28 mouse cellular contexts compared by ENCODE assay signal in the genomic region with DNA sequence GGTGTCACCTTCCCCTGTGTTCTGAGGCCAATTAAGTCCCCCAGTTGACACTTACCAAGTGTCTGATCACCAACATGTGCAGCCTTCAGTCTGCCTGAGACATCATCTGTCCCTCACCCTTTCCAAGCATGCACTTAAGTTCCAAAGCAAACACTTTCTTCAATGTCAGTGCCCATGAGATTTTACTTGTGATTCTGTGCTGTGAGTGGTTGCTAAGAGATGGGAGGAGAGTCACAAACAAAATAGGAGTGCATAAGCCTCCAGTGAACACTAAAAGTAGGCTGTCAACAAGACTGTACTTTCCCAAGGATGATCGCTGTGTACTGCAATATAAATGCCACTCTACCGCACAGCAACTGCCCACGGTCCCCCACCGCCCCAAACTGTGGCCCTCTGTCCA.
DNase-seq lines count a peak whose midpoint lies in the region; ATAC-seq and TF ChIP-seq lines count a peak whose summit lies in the region.
"Had no signal": no experiment of that assay in that cellular context is flagged by ENCODE, and none has a peak within 500 bp of the region (broad histone marks: within the 10 kb centered on the region; RNA-seq: fewer than 3 reads in every experiment).

No protein-coding gene starts in this region.

- no peak overlapping the region for H3K4me2 ChIP-seq in forebrain, embryonic 12.5 days
- no peak overlapping the region for H3K4me2 ChIP-seq in forebrain, embryonic 15.5 days (replicated peaks)
- no peak overlapping the region for H3K4me2 ChIP-seq in limb, embryonic 14.5 days (replicated peaks; ENCODE audit: low read depth, low read length, severe bottlenecking)
- H3K4me2 ChIP-seq in midbrain, embryonic 13.5 days (replicated peaks) = no peak overlapping the region
- no peak overlapping the region for H3K4me2 ChIP-seq in midbrain, embryonic 15.5 days
- no peak overlapping the region for H3K4me2 ChIP-seq in midbrain, postnatal 0 days (ENCODE audit: low read depth, low read length, poor library complexity, severe bottlenecking)
- H3K4me2 ChIP-seq: embryonic facial prominence, embryonic 15.5 days; kidney, embryonic 15.5 days; liver, embryonic 15.5 days; neural tube, embryonic 13.5 days; stomach, embryonic 15.5 days had no signal

- 89% methylated on average over 4 of the region's 4 CpGs for WGBS in forebrain, embryonic 12.5 days
- 77% methylated on average over 4 of the region's 4 CpGs for WGBS in forebrain, embryonic 15.5 days
- 95% methylated on average over 4 of the region's 4 CpGs for WGBS in limb, embryonic 14.5 days
- WGBS in limb, embryonic 10.5 days = 93% methylated on average over 4 of the region's 4 CpGs
- 87% methylated on average over 4 of the region's 4 CpGs for WGBS in midbrain, embryonic 13.5 days
- WGBS in midbrain, embryonic 15.5 days = 85% methylated on average over 4 of the region's 4 CpGs
- 81% methylated on average over 4 of the region's 4 CpGs for WGBS in midbrain, postnatal 0 days

- no peak for TF ChIP-seq CTCF in midbrain, postnatal 0 days (IDR thresholded peaks at IDR 0.05)

- no peak overlapping the region for H3K9ac ChIP-seq in forebrain, embryonic 12.5 days
- H3K9ac ChIP-seq in forebrain, embryonic 15.5 days (replicated peaks) = no peak overlapping the region
- H3K9ac ChIP-seq in limb, embryonic 14.5 days (ENCODE audit: low read depth, low read length, severe bottlenecking) = no peak overlapping the region
- H3K9ac ChIP-seq in midbrain, embryonic 13.5 days (replicated peaks) = no peak overlapping the region
- no peak overlapping the region for H3K9ac ChIP-seq in midbrain, embryonic 15.5 days
- no peak overlapping the region for H3K9ac ChIP-seq in midbrain, postnatal 0 days (replicated peaks; ENCODE audit: low read length, poor library complexity, severe bottlenecking)
- H3K9ac ChIP-seq: embryonic facial prominence, embryonic 15.5 days; kidney, embryonic 15.5 days; liver, embryonic 15.5 days; neural tube, embryonic 13.5 days; stomach, embryonic 15.5 days had no signal

- H3K27me3 ChIP-seq in forebrain, embryonic 12.5 days = no peaks in the 10 kb centered on the region
- H3K27me3 ChIP-seq in forebrain, embryonic 15.5 days = no peaks in the 10 kb centered on the region
- no peaks in the 10 kb centered on the region for H3K27me3 ChIP-seq in limb, embryonic 14.5 days (ENCODE audit: control insufficient read depth, insufficient read depth, low read length)
- H3K27me3 ChIP-seq in limb, embryonic 10.5 days (ENCODE audit: low read depth, poor library complexity, severe bottlenecking) = no peaks in the 10 kb centered on the region
- no peaks in the 10 kb centered on the region for H3K27me3 ChIP-seq in midbrain, embryonic 13.5 days
- no peaks in the 10 kb centered on the region for H3K27me3 ChIP-seq in midbrain, embryonic 15.5 days (replicated peaks)
- H3K27me3 ChIP-seq in midbrain, postnatal 0 days (ENCODE audit: insufficient read depth, low read length) = no peaks in the 10 kb centered on the region
- H3K27me3 ChIP-seq: embryonic facial prominence, embryonic 15.5 days; liver, embryonic 15.5 days; megakaryocyte, embryonic 14.5 days; stomach, embryonic 15.5 days had no signal

- no peak for ATAC-seq in forebrain, embryonic 12.5 days (ENCODE audit: low FRiP score)
- no peak for ATAC-seq in forebrain, embryonic 15.5 days (replicated peaks)
- ATAC-seq in limb, embryonic 14.5 days (ENCODE audit: low FRiP score, low read depth) = 0 out of 2 replicates have a peak, but pooled peaks have one; percentile 13
- ATAC-seq in midbrain, embryonic 13.5 days = peak; percentile 41; the same call in 1 of the 2 replicates
- ATAC-seq in midbrain, embryonic 15.5 days (replicated peaks) = no peak; the same call in 1 of the 2 replicates
- ATAC-seq in midbrain, postnatal 0 days (ENCODE audit: low FRiP score) = peak; percentile 31; the same call in 1 of the 2 replicates
- ATAC-seq: CD4-positive, CD25-positive, alpha-beta regulatory T cell, adult 4 months had no signal

- peak overlapping the region; percentile 80; the same call in 1 of the 2 replicates for H3K27ac ChIP-seq in forebrain, embryonic 12.5 days
- H3K27ac ChIP-seq in forebrain, embryonic 15.5 days (replicated peaks) = no peak overlapping the region
- H3K27ac ChIP-seq in limb, embryonic 14.5 days (replicated peaks; ENCODE audit: low read depth, low read length) = no peak overlapping the region
- H3K27ac ChIP-seq in limb, embryonic 10.5 days = no peak overlapping the region
- no peak overlapping the region for H3K27ac ChIP-seq in midbrain, embryonic 13.5 days
- H3K27ac ChIP-seq in midbrain, embryonic 15.5 days = no peak overlapping the region
- H3K27ac ChIP-seq in midbrain, postnatal 0 days (ENCODE audit: low read depth, low read length) = no peak overlapping the region
- H3K27ac ChIP-seq: embryonic facial prominence, embryonic 15.5 days; heart, adult 2 months; kidney, embryonic 15.5 days; left cerebral cortex, adult 2 months; liver, embryonic 15.5 days; neural tube, embryonic 13.5 days; stomach, embryonic 15.5 days had no signal

- peaks cover 41% of the 10 kb centered on the region for H3K4me1 ChIP-seq in forebrain, embryonic 12.5 days
- H3K4me1 ChIP-seq in forebrain, embryonic 15.5 days = peaks cover 37% of the 10 kb centered on the region
- H3K4me1 ChIP-seq in limb, embryonic 14.5 days (ENCODE audit: control insufficient read depth, insufficient read depth, low read length) = peaks cover 6% of the 10 kb centered on the region
- peaks cover 44% of the 10 kb centered on the region for H3K4me1 ChIP-seq in limb, embryonic 10.5 days
- H3K4me1 ChIP-seq in midbrain, embryonic 13.5 days (replicated peaks) = peaks cover 42% of the 10 kb centered on the region
- peaks cover 14% of the 10 kb centered on the region for H3K4me1 ChIP-seq in midbrain, embryonic 15.5 days
- H3K4me1 ChIP-seq in midbrain, postnatal 0 days (ENCODE audit: insufficient read depth, low read length) = 0 out of 2 replicates have a peak, but pooled peaks cover 3% of the 10 kb centered on the region
- H3K4me1 ChIP-seq: liver, embryonic 15.5 days; megakaryocyte, embryonic 14.5 days had no signal

- H3K36me3 ChIP-seq in forebrain, embryonic 12.5 days (replicated peaks) = no peaks in the 10 kb centered on the region
- H3K36me3 ChIP-seq in forebrain, embryonic 15.5 days = no peaks in the 10 kb centered on the region
- no peaks in the 10 kb centered on the region for H3K36me3 ChIP-seq in limb, embryonic 14.5 days (ENCODE audit: control insufficient read depth, insufficient read depth, low read length)
- H3K36me3 ChIP-seq in limb, embryonic 10.5 days = no peaks in the 10 kb centered on the region
- H3K36me3 ChIP-seq in midbrain, embryonic 13.5 days = no peaks in the 10 kb centered on the region
- no peaks in the 10 kb centered on the region for H3K36me3 ChIP-seq in midbrain, embryonic 15.5 days (replicated peaks)
- no peaks in the 10 kb centered on the region for H3K36me3 ChIP-seq in midbrain, postnatal 0 days (ENCODE audit: insufficient read depth, low read length)
- H3K36me3 ChIP-seq: embryonic facial prominence, embryonic 15.5 days; kidney, embryonic 15.5 days; liver, embryonic 15.5 days; neural tube, embryonic 13.5 days; stomach, embryonic 15.5 days had no signal

- no peak for TF ChIP-seq POLR2A in limb, embryonic 14.5 days (IDR thresholded peaks at IDR 0.05; ENCODE audit: borderline replicate concordance, extremely low read depth, insufficient read depth, insufficient read length)

- no peaks in the 10 kb centered on the region for H3K9me3 ChIP-seq in forebrain, embryonic 12.5 days
- no peaks in the 10 kb centered on the region for H3K9me3 ChIP-seq in forebrain, embryonic 15.5 days
- no peaks in the 10 kb centered on the region for H3K9me3 ChIP-seq in limb, embryonic 14.5 days (ENCODE audit: control insufficient read depth, low read length)
- no peaks in the 10 kb centered on the region for H3K9me3 ChIP-seq in limb, embryonic 10.5 days (replicated peaks)
- no peaks in the 10 kb centered on the region for H3K9me3 ChIP-seq in midbrain, embryonic 13.5 days
- no peaks in the 10 kb centered on the region for H3K9me3 ChIP-seq in midbrain, embryonic 15.5 days
- no peaks in the 10 kb centered on the region for H3K9me3 ChIP-seq in midbrain, postnatal 0 days (ENCODE audit: low read length)
- H3K9me3 ChIP-seq: embryonic facial prominence, embryonic 15.5 days; kidney, embryonic 15.5 days; liver, embryonic 15.5 days; neural tube, embryonic 13.5 days; stomach, embryonic 15.5 days had no signal

- no peak overlapping the region for H3K4me3 ChIP-seq in forebrain, embryonic 12.5 days (replicated peaks)
- no peak overlapping the region for H3K4me3 ChIP-seq in forebrain, embryonic 15.5 days
- H3K4me3 ChIP-seq in limb, embryonic 14.5 days (replicated peaks; ENCODE audit: low read length) = no peak overlapping the region
- H3K4me3 ChIP-seq in limb, embryonic 10.5 days = no peak overlapping the region
- H3K4me3 ChIP-seq in midbrain, embryonic 13.5 days (replicated peaks) = no peak overlapping the region
- H3K4me3 ChIP-seq in midbrain, embryonic 15.5 days = no peak overlapping the region
- H3K4me3 ChIP-seq in midbrain, postnatal 0 days (ENCODE audit: low read depth, low read length) = no peak overlapping the region
- H3K4me3 ChIP-seq: embryonic facial prominence, embryonic 15.5 days; heart, adult 2 months; kidney, embryonic 15.5 days; left cerebral cortex, adult 2 months; liver, embryonic 15.5 days; megakaryocyte, embryonic 14.5 days; neural tube, embryonic 13.5 days; stomach, embryonic 15.5 days had no signal

- DNase-seq in limb, embryonic 14.5 days (ENCODE audit: low spot score) = no peak
- no peak for DNase-seq in limb, embryonic 10.5 days (ENCODE audit: low spot score)
- DNase-seq in midbrain, postnatal 0 days (ENCODE audit: low spot score) = no peak
- DNase-seq in kidney, postnatal 4 days = no peak
- DNase-seq: adrenal gland, postnatal 36 days; cerebellum, adult 11 months; cerebellum, adult 9-11 months; gastrocnemius, postnatal 25 days; heart, adult 2 months; kidney, adult 11 months; kidney, postnatal 36 days; layer of hippocampus, adult 9-11 months; liver; right cerebral cortex, adult 18-20 months; right cerebral cortex, postnatal 4 days; thymus, postnatal 36 days had no signal

Comparison
In these comparisons a context has a peak if more than half of its experiments do, and no peak if none do; other contexts are left out.
1. ATAC-seq: peak in limb, embryonic 14.5 days (single experiment), midbrain, embryonic 13.5 days (single experiment) and midbrain, postnatal 0 days (single experiment); none in forebrain, embryonic 12.5 days (single experiment), forebrain, embryonic 15.5 days (single experiment) and midbrain, embryonic 15.5 days (single experiment).